Mouse (Mus musculus) frontal cortex, postnatal 36 days (tissue): ENCODE measurements around the gene Ctnna2.

Experiments
- DNase-seq, 2 experiments: peaks; one replicate each; pipeline ENCODE4 v3.0.0; 2022; ENCODE audit warnings: low spot score in 2 of 2

Gene Ctnna2

DNA sequence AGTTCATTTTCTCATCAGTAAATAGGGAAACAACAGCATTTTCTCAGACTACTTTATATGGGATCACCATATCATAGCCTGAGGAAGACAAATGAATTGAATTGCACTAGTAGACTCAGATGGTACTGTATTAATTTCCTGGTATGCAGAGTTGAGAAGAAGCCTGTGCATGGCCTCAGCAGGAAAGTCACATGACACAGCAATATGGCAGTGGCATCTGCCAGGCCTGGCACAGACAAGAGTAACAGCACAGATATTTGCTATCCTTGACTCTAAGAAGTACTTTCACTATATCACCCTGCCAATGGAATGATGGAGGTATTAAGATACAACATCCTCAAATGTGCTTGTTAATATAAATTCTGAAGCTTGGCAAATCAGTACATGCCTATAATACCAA lies 553.8 kb downstream of the Ctnna2 start:
- DNase-seq = no peak

DNA sequence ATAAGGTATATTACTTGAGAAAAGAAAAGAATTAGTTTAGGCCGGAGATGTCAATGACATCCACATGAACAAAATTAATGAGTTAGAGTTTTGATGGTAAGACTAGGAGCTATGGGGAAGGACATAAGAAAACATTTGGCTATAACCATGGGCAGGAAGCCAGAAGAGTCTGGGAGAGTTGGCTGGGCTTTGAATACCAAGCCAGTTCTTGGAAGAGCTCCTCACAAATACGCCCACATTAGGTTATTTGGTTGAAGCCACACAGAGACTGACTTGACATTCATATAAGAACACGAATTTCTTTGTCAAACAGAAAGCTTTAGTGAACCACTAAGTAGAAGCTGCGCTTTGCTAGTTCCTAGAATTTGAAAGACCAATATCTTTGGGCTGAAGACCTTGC lies 554.7 kb downstream of the Ctnna2 start:
- no peak for DNase-seq

DNA sequence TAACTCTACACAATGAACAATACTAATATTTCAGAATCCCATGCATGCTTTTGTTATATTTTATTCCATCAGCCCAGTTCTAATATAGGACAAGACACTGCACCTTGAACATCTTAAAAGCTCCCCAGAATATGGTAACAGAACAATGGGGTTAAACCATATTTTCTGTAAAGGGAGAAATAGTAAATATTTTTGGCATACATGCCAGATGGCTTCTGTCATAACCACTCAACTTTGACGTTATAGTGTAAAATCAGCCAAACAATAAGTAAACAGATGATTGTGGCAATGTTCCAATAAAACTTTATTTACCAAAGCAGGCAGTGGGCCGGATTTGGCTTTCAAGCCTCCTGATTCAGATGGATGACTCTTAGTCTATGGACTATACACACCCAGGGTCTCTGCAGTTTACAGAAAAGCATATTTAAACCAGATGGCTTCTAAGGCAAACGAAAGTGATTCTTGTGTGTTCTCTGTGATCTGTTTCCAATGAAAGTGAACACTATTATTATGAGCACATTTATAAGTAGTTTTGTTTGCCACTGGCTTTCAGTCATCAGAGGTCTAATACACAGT lies 557.8 kb downstream of the Ctnna2 start:
- no peak for DNase-seq

DNA sequence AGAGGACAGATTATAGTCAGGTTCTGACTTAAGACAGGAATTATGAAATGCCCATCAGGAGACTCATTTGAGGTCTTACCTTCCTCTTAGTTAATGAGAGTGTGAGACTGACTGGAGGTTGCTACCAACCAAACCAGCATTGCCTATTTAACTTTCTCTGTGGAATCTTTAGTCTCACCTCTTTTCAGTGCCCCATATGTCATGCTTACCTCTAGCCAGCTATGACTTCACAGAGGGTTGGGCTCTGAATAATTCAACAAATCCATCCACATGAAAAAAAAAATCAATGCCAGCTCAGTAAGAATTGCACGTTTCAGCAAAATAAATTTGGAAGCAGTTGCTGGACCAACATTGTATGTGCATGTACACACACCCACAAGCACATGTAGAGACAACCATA lies 562.5 kb downstream of the Ctnna2 start:
- DNase-seq = no peak

DNA sequence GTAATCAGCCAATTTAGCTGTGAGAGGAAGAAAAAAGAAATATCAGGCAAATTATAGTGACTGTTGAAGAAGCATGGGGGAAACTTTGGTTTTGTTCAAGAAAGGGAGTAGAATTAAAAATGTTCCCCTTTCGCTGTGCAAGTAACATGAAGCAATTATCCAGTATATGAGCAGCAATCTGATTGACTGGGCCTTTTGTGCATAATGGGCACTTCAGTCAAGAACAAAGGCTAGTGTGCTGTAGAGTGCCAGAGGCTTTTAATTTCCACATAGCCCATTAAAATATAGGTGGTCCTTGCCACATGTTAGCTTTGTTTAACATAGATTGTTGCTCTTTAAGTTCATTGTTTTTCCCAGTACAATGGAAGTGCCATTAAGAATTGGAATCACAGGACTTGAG lies 566.0 kb downstream of the Ctnna2 start:
- DNase-seq = no peak

DNA sequence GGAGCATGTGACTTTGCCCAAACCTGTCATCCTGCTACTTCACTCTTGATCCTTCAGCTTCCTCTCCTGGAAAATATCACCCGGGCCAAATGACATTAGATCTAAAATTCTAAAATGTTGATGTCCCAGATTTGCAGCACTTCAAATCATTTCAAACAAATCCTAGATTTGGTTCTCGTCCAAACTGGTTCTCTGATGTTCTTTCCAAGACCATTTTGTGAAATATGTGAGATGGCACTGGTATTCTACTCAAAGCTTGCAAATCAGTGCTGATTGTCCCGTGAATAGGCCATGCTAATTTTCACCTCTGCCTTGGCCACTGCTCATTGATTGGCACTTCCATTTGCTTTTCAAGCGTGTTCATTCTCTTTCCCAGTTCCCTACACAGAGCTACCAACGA lies 571.0 kb downstream of the Ctnna2 start:
- no peak for DNase-seq

DNA sequence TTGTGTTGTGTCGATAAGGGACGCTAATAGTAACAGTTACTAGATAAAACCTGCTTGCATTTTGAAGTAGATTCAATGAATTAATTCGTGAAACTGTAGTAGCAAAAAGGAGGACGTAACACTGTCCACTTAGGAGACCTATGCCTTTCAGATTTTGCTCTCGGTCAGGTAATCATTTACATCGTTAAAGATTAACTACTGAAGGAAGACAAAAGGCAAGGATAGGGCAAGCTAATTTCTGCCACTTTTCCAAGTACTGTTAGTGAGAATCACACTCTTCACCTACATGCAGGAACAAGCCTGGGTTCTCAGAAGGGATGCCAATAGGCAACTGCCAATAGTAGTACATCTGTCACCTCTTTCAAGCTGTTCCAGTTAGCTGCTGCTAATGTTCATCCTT lies 578.7 kb downstream of the Ctnna2 start:
- DNase-seq = no peak

DNA sequence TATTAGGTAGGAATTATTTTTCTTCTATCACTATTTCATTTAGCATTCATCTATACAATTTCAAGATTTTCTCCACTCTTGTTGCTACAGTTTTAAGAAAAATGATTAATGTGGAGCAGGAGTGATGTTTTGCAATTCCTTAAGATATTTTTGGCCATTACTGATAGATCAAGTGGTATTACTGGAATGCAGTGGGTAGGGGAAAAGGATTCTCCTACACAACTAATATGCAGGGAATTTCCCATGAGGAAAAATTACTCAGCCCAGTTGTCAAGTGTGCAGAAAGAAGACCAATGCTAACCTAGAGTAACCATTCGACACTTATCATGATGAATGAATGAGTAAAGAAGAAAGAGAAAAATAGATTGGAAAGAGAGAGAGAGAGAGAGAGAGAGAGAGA lies 587.8 kb downstream of the Ctnna2 start:
- DNase-seq = no peak

DNA sequence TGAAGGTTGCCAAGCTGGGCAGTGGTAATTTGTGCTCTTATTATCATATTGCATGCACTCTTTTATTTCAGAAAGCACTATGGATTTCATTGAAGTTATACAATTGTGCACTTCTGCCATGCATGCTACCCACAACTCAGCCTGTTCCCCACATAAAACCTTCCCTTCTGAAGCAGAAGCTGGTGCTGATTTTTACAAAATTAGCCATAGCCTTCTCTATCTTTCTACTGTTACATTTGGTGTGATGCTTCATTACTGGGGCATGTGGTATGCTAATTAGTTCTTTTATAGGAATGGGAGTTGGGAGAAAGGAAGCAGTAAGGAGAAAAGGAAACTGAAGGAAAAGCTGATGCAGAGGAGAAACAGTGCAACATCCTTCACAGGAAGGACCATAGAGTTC lies 598.2 kb downstream of the Ctnna2 start:
- DNase-seq = peak in 1 of 2 experiments; percentile 38

DNA sequence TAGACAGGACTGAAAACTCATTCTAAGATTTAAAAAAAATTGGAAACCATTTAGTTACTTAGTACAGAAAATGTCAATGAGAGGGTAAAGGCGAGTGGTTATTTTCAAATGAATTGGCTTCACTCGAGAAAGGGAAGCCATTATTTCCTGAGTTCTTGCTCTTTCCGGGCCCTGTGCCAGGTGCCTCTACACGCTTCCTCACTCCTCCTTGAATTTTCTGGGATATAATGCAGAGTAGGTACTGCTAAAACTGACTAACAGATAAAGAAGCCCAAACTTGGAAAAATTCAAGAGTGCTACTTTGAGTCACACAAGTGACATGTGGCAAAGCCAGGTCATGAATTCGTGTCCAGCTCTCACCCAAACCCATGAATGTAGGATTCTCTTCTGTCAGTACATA lies 606.4 kb downstream of the Ctnna2 start:
- peak in 1 of 2 experiments; percentile 16 for DNase-seq

DNA sequence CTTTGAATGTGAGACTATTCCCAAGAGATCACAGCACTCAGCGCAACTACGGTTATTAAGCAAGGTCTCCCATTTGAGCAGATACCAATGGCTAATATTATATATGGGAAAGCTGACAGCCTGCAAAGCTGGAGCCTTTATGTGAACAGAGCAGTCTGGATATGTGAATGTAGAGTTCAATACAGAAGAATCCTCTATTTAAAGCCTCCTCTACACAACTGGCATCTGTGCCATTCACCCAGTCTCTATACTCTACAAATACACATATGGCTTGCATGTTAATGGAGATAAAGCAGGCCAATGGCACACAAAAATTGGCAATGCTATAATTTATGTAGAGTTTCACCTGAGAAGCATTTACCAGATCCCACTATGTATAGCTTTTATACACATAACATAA lies 608.4 kb downstream of the Ctnna2 start:
- DNase-seq = no peak

DNA sequence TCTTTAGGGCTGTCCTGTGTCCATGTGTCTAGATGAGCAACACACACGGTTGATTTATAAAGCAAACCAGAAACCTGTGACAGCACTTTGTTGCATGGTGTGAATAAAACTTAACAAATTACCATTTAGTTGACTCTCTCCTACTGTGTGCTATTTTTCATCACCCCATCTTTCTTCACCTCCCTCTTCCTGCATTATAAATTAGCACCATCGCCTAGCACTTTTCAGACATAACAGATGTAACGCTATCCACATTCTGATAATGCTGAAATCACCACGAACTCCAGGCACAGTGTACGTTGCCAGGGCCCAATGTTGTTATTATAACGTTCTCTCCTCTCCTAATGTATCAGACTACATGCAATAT lies 621.0 kb downstream of the Ctnna2 start:
- peak in 1 of 2 experiments; percentile 15 for DNase-seq

DNA sequence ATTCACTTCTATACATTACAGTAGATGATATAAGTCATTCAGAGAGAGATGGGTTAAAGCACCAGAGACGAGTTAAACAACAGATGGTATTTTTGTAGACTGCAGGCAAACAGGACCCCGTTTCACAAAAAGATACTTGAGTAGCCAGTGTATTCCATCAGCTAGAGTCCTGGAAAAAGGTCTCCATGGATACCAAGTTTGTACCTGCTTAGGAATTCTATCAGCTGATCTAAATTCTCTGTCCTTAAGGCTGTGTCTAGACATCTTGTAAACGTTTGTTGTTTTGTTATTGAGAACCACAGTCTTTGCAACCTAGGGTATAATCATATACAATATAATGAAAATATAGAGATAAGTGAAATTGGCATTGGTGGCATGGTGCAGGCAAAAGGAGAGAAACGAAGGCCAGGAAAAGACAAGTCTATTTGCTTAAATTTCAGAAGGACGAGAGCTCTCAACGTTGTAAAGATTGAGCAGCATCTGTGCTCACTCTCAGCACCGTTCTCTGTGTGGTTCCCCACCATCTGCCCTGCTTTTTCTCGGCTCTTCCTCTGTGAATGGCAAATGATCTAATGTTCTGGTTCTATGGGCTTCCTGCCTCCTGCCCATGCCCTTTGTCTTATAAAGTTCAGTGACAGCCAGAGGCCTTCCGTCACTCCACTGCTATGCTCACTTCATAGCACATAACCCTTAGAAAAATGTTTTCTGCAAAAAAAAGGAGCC lies 621.6 kb downstream of the Ctnna2 start:
- peak; percentile 46 to 71 for DNase-seq

DNA sequence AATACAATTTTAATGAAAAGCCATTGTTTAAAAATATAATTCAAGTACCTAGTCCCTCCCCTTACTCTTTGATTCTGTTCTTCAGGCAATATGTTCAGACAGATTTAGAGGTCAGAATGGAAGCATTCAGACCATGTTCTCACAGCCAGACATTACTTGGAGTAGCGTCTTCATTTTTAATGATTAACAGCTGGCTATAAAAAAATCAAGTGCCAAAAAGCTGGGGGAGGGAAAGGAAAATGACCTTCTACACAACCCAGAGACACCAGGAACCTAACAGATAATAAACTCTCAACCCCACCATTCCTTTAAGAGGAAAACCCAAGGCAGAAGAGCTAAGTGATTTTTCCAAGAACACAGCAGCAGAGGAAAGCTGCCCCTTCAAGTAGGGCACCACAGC lies 624.7 kb downstream of the Ctnna2 start:
- no peak for DNase-seq

DNA sequence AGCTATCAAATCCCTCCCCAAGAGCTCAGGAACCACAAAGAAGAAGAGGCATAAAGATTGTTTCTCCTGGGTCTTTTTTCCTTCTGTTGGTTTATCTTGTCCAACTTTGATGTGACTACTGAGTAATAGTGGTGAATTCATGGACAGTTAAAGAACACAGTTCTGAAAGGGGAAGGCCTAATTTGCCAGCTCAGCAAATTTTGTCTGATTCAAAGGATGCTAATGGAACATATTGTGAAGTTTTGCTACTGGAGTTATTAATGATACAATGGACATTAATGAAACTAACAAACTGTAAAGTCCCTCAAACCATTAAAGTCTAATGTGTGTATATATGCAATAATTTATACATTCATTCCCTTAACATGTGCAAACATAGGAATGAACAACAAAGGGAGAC lies 635.7 kb downstream of the Ctnna2 start:
- no peak for DNase-seq

DNA sequence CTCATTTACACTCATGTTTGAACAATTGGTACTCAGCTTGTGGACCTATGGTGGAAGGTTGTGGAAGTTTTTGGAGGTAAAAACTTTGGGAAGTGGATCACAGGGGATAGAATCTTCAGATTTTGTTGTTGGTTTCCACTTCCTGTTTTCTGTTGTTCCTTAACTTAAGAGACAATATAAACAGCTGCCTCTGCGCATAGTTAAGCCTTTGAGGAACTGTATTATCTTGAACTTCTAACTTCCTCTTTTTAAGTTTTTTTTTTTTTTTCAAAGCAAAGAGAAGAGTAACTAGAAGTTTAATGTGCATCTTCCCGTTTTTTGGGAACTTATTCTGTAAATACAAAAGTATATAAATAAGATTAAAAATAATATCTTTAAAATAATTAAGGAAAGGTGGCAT lies 644.0 kb downstream of the Ctnna2 start:
- no peak for DNase-seq

DNA sequence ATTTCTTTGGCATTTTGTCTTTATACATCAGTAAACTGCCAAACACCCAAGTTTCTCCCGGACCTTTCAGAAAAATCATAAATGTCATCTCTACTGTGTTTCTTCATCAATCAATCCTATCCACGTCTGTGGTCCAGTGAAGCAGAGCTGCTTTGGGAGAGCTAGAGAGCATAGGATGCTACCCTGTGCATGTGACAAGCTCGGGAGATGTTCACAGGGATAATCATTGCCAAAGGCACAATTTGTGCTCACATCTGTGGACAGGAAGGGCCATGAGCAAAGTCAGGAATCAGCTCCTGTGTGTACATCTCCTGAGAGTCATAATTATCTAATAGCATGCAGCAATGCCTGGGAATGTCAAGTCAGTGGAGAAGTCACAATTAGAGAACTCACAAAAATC lies 654.8 kb downstream of the Ctnna2 start:
- peak; percentile 3 to 31 for DNase-seq

DNA sequence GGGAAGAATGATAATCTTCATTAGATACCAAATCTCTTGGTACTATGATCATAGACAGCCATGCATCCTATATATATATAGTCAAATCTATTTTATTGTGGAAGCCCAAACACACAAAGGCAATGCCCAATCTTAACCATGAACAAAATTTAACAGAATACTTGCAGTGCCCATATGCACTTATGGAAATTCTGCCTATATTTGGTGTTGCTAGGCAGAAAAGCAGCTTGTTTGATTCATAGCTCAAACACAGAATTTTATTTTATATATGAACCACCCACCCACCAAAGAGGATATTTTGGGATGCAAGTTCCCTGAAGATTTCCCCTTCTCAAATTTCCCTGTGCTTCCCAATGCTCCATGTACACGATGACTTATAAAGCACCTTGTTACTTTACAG lies 655.2 kb downstream of the Ctnna2 start:
- DNase-seq = peak in 1 of 2 experiments; percentile 27

DNA sequence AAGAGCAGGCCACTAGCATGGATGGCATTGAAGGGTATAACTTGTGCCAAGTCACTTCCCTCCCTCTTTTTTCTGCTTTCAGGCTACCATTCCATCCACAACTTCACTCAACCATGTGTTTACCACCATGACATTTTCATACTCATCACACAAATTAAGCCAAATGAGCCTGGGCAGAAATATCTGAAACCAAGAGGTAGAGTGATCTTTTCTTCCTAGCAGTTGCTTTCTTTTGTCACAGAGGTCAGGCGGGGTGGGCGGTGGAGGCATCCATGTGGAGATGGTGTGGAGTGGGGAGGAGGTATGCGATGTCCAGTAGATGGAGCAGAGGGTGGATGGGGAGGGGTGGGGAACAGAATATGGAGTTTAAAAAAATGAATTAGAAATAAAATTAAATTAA lies 672.7 kb downstream of the Ctnna2 start:
- DNase-seq = no peak

DNA sequence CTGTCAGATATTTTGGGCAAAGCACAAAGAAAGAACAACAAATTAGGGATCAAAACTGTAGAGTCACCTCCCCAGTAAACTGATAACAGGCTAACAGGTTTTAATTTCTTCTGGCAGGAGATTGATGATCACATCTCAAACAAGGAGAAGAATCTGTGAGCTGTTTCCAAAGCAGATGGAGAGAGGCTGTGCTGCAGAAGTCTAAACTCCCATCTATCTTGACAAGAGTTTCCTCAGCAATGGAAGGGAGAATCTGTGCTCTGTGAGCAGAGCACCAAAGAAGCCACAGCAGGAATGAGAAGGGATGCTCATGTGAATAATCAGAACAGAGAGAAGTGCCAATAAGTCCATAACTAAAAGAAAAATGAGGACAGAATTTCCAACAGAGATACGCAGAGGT lies 678.2 kb downstream of the Ctnna2 start:
- no peak for DNase-seq

DNA sequence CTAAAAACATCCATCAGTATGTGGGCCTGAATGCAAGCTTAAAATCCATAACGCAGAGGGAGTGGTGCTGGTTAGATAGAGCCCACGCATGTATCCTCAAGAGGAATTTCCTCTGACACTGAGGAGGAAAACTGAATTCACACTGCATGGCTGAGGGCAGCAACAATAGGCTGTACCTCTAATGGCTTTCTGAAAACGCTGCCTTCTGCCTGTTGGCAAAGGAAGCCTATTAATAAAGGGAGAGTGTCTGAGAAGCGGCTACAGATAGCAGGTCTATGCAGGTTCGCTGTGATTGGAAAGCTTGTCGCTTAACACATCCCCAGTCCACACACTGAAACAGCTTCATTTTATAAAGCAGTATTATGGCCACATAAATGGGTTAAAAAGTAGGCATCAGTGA lies 688.1 kb downstream of the Ctnna2 start:
- no peak for DNase-seq

DNA sequence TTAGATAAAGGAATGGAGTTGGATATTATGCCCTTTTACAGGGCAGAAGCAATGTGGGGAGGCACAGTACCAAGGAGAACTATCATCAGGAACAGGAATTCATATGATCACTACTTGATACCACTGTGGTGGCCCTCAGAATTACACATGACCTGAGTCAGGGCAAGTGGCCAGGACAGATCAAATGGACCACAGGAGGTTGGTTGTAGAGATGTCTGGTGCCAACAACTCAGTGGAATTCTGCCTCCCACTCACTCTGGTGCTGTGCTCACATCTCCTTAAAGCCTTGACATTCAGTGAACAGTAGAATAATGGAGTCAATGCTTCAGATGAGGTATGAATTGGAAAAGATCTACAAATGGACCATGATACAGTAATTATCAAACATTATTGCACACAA lies 691.1 kb downstream of the Ctnna2 start:
- no peak for DNase-seq

DNA sequence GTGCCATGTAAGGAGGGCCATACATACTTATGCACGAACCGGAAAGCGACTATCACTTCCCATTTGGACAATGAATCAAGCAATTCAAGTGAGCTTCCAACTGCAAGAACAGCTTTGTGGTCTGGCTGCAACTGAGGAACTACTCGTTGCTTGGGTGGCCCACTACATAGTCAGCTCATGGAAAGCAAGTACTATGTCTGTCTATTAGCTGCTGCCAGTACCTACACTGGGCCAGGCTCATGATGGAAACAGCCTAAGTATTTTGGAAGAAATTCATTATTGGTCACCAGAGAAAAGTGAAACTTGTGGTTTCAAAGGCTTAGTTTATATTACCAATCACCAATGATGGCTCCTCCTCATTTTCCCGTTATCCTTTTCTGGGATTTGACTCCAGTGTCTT lies 693.2 kb downstream of the Ctnna2 start:
- DNase-seq = no peak

DNA sequence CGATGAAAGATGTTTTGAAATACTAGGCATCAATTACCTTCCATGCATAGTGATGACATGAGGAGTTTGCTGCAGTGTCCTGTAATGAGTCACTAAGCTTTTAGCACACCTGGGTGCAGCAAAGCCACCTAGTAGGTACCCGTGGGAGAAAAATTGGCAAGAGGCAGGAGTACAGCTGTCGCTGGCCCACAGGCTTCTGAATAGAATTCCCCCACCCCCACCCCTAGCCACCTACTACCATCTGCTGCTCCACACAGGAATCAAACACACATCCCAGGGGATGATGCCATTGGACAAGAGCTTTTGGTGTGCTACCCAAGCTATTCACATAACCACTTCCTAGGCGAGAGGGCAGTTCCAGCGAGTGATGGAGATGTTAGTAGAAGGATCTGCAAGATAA lies 700.7 kb downstream of the Ctnna2 start:
- DNase-seq = peak in 1 of 2 experiments; percentile 28
